Mouse (Mus musculus) adipocyte (in vitro differentiated cells): ENCODE results near the gene Nthl1.
A peak's percentile ranks its signal among the peaks of the same experiment; 100 is the strongest.
"Not testable (repeated sequence)": the region's sequence is repeated elsewhere in the genome, so short reads cannot be mapped to it uniquely, and the experiment has no call there.

Experiments used
- DNase-seq: peaks from one replicate; pipeline ENCODE4 v3.0.0-alpha.2; 2016; ENCODE audit warnings: low spot score

Nthl1 gene

GRCm38 (mm10) chr17:24650070-24650616 lies 17.7 kb downstream of the Nthl1 start, which contains the start of gene Slc9a3r2:
Gene Slc9a3r2 (minus strand): TSS chr17:24650327.
- DNase-seq, result no peak

GRCm38 (mm10) chr17:24650766-24651165 lies 18.3 kb downstream of the Nthl1 start:
- no peak for DNase-seq

- no peak for DNase-seq
Measured at GRCm38 (mm10) chr17:24651835-24652234, 19.4 kb downstream of the Nthl1 start.

GRCm38 (mm10) chr17:24653967-24654710 lies 21.7 kb downstream of the Nthl1 start:
- DNase-seq, result peak; percentile 51

- DNase-seq, result no peak
Measured at GRCm38 (mm10) chr17:24654969-24655368, 22.5 kb downstream of the Nthl1 start.

- no peak for DNase-seq
Measured at GRCm38 (mm10) chr17:24658017-24658758, 25.7 kb downstream of the Nthl1 start, which contains the start of gene Npw. Gene Npw (minus strand): TSS chr17:24658457.

GRCm38 (mm10) chr17:24667011-24667410 lies 34.5 kb downstream of the Nthl1 start:
- not testable (repeated sequence) for DNase-seq

- peak; percentile 76 for DNase-seq
Measured at GRCm38 (mm10) chr17:24667416-24667815, 34.9 kb downstream of the Nthl1 start.

- not testable (repeated sequence) for DNase-seq
Measured at GRCm38 (mm10) chr17:24669214-24669544, 36.7 kb downstream of the Nthl1 start.

GRCm38 (mm10) chr17:24669545-24670245 lies 37.2 kb downstream of the Nthl1 start, which contains the start of gene Zfp598:
Gene Zfp598 (plus strand): TSS chr17:24669687.
- peak; percentile 92 for DNase-seq

GRCm38 (mm10) chr17:24670246-24670844 lies 37.9 kb downstream of the Nthl1 start:
- peak; percentile 68 for DNase-seq

GRCm38 (mm10) chr17:24671346-24671745 lies 38.9 kb downstream of the Nthl1 start:
- DNase-seq, result no peak

GRCm38 (mm10) chr17:24672141-24672540 lies 39.7 kb downstream of the Nthl1 start:
- peak; percentile 70 for DNase-seq

- DNase-seq, result no peak
Measured at GRCm38 (mm10) chr17:24674277-24674676, 41.8 kb downstream of the Nthl1 start.

GRCm38 (mm10) chr17:24676187-24676586 lies 43.7 kb downstream of the Nthl1 start:
- DNase-seq, result peak; percentile 80

GRCm38 (mm10) chr17:24676877-24677276 lies 44.4 kb downstream of the Nthl1 start:
- DNase-seq, result no peak

GRCm38 (mm10) chr17:24677500-24678080 lies 45.1 kb downstream of the Nthl1 start:
- no peak for DNase-seq

- no peak for DNase-seq
Measured at GRCm38 (mm10) chr17:24686514-24686913, 54.0 kb downstream of the Nthl1 start.

GRCm38 (mm10) chr17:24687146-24687595 lies 54.7 kb downstream of the Nthl1 start:
- DNase-seq, result no peak

- DNase-seq, result no peak
Measured at GRCm38 (mm10) chr17:24687599-24687998, 55.1 kb downstream of the Nthl1 start.
